Mouse (Mus musculus) naive thymus-derived CD4-positive, alpha-beta T cell, adult 5 months (primary cell): Measurements from ENCODE around the gene Cdh12. TPM values are rescaled to one million over a fixed set of nuclear protein-coding genes. Genes with fewer than 3 reads are reported as not detected.

Source experiments
- polyA plus RNA-seq: library from polyadenylated mRNA; unstranded; fragments of 100-300 nt; shearing (Covaris generic); gene quantifications from one replicate; pipeline ENCODE4 v1.2.1, GENCODE M21; 2017

Cdh12 gene
- 0.07 TPM for polyA plus RNA-seq

DNA sequence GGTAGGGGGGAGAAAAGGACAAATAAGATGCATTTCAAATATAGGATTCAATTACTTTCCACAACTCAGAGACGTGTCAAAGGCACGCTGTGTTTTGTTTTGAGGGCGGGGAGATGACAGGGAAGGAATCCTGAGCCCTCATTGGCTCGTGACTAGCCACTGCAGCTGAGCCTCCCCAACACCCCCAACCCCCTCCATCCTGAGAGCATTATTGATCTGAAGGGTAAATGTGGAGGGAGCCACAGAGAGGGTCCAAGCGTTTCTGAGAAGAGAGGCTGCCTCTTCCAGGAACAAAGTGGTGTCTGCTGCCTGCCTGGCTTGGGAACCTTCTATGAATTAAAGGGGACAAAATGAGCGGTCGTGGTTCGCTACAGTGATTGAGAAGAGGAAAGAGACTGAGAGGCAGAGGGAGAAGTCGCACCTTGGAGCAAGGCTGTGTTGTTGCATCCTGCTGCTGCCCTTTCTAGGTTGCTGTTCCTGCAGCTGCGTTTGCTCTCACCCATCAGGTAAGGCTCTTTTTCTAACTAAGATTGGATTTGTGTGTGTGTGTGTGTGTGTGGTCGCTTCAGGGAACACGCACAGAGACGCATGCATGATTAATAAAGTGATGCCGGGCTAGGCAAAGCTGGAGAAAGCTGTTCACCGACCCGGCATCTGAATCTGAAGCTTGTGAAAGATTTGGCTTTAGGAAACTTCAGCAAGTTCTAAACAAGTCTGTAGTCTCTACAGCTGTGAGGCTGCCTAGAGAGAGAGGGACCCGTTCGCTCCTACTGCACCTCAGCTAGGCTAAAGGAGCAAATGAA is at the start of gene Cdh12:
Cdh12 (plus strand) TSS at position 405 of the 803 bp plus-strand sequence.

DNA sequence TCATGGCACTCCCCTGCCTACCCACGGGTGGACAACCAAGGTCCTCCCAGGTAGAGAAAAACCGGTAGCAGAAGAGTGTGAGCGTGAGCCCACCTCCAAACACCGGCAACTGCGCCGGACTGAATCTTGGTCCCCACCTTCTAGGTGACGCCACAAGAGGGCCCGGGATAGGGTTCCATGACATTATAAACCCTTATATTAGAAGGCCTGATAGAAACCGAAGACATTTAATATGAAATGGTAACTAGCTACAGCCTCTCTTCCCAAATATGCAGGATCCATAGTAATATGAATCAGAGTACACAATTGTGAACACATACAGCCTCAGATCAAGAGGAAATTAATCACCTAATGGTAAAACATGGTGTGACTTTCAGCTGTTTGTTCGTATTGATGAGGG is 217.6 kb downstream of the Cdh12 start, which contains the start of gene Acot10:
Acot10 (minus strand) TSS at position 101 of the 400 bp plus-strand sequence.

Other genes starting within 250 kb of the Cdh12 start
- not detected for gene Acot10, start 217.5 kb downstream of the Cdh12 start, polyA plus RNA-seq